Mouse (Mus musculus): Measurements from ENCODE around the gene Mcm3.
A peak's percentile ranks its signal among the peaks of the same experiment; 100 is the strongest.

The Mcm3 gene

DNA sequence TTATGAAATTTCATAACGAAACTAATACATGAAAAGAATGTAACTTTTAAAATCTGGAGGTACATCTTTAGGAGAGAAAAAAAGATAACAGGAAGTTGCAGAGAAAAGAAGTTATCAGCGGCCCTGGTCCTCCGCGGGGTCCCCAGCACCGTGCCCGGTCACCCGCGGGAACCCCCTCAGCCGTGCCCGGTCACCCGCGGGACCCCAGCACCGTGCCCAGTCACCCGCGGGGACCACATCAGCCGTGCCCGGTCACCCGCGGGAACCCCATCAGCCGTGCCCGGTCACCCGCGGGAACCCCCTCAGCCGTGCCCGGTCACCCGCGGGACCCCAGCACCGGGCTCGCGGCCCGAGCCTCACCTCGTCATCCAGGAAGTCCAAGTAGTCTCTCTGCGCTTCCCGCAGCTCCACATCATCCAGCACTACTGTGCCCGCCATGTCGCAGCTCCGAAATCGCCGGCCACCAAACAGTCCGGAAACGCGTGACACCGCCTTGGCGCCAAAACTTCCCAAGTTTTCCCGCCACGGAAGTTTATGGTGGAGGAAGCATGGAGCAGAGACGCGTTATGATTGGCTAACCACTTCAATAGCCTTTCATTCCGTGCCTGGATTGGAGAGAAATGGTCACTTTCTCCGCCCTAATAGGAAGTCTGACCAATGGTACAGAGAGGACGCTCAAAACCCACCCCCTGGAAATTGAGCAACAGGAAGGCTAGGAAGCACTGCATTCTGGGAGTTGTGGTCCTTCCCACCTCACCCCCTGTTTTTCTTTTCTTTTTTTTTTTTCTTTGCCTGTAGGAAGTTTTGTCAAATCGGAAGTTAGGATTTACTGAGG is at the start of gene Mcm3:
Gene Mcm3, minus strand, starts transcription at position 542 of the 835 bp plus-strand sequence.
- peak; percentile 95 for DNase-seq

- no peak for DNase-seq
Observed at GRCm38 (mm10) chr1:20868036-20868435, 47.9 kb upstream of the Mcm3 start.

DNA sequence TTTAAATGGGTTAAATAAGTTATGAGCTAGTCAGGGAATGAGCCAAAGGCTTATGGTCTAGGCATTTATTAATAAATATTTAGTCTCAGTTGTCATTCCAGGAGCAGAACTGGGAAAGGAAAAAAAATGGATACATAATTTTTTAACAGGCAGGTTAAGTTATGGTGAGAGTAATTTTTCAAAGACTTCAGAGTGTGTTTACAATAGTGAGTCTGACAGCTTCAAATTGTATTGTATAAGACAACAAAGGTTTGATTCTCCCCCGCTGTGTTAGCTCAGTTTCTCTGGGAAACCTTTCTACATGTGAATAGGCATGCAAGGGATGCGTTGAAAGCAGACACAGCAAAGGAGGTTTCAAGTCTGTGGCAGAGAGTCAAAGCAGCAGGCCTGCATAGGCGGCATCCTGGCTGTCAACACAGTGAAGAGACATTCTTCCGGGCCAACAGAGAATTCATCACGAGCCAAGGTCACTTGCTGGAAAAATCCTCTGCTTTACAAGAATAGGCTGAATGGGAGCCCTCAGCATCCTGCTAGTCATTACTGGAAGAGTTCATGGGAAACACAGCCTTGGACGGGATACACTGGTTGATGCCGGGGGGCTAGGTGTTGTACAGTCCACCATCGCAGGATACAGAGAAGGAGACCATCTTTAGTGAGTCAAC is 47.3 kb upstream of the Mcm3 start:
- no peak for DNase-seq

- peak; percentile 2 for DNase-seq
Observed at GRCm38 (mm10) chr1:20863452-20864172, 43.5 kb upstream of the Mcm3 start.

GRCm38 (mm10) chr1:20861865-20862264 is 41.8 kb upstream of the Mcm3 start:
- no peak for DNase-seq

- DNase-seq = no peak
Observed at GRCm38 (mm10) chr1:20860775-20861174, 40.7 kb upstream of the Mcm3 start.

DNA sequence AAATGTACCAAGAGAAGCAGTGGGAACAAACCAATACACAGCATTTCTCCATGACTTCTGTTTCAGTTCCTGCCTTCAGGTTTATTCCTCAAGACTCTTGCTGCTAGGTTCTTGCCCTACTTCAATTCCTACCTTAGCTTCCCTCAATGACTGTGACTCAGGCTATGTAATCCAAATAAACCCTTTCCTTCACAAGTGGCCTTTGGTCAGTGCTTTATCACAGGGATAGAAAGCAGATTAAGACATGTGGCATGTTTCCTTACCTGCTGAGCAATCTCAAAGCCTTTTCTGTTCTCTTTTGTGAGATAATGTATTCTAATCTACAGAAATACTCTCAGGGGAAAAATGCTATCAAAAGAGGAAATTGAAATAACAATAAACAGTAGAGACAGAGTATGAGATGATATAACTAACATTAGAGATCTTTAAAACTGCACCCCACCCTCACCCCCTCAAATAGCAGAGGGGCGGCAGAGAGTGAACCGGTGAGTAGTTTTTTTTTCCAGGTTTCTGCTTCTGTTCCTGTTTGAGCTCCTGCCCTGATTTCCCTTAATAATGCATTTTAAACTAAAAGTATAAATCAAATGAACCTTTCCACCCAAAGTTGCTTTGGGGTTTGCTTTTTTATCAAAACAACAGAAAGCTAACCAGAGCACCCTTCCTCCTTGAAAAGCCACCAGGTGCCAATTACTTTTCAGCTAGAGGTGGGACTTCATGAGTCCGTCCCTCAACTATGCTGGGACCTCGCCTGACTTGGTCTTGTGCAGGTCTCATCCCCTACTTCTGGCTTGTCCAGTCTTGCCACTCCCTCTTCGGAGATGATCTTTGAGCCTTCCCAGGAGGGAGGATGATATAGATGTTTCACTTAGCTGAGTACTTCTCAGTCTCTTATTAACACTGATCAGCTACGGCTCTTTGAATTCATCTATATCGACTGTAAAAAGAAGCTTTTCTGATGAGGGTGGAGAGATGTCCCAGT is 37.1 kb upstream of the Mcm3 start:
- DNase-seq = no peak

- no peak for DNase-seq
Observed at GRCm38 (mm10) chr1:20839911-20840310, 19.8 kb upstream of the Mcm3 start.

DNA sequence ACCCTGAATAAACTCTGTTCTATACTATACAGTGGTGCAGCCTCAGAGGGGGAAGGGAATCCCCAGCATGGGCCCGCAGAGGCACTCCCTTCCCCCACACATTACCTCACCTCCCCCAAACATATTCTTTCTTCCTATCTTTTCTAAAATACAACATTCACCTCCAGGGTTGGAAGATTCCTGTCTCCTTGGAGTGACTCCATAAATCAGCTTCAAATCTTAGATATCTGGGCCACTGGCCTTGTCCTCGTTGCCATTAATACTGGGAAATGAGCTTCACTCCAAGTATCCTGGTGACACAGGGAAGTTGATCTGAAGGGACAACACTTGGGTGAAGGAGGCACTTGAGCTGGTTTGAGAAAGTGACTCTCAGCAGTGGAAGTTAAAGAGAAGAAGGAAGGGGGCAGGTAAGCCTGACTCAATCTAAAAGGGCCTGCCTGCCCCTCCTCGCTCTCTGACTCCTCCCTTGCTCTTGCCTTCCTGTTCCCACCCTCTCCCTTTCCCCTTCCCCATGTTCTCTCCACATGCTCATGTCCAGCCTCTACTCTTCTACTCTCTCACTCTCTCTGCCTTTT is 16.5 kb upstream of the Mcm3 start:
- DNase-seq = no peak

DNA sequence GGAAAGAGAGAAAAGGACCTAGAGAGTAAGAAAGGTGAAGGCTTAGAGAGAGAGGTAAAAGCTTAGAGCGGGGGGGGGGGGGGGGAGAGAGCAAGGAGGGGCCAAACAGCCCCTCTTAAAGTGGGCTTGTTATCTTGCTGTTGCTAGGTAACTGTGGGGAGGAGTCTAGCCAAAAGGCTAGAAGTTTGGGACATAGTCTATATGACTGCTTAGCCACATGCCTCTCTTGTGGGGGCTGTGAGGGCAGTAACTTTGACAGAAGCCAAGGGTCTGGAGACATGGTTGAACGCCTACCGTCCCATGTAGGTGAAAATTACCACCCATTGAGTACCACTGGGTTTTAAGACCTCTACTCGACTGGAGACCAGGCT is 13.0 kb upstream of the Mcm3 start:
- DNase-seq = no peak

GRCm38 (mm10) chr1:20832473-20833140 is 12.5 kb upstream of the Mcm3 start:
- DNase-seq = no peak

GRCm38 (mm10) chr1:20830546-20830945 is 10.4 kb upstream of the Mcm3 start:
- no peak for DNase-seq

GRCm38 (mm10) chr1:20828061-20828460 is 7.9 kb upstream of the Mcm3 start:
- DNase-seq = no peak

DNA sequence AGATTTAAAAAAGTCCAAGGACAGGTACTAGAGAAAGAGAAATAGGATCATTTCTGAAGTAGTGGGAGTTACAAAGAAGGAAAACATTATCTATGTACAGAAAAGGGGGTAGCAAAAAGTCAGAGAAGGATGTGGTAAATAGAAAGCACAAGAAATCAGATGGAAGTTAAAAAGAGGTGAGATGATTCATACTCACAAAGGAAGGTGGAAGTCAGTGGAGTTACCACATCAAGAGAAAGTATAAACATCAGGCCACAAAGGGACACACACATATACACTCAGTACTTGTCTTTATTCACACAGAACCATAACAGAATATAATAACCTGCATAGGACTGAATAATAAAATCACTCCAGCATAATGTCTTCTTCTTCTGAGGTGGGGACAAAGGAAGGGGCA is 4.9 kb upstream of the Mcm3 start:
- DNase-seq = no peak

- no peak for DNase-seq
Observed at GRCm38 (mm10) chr1:20823906-20824305, 3.8 kb upstream of the Mcm3 start.

DNA sequence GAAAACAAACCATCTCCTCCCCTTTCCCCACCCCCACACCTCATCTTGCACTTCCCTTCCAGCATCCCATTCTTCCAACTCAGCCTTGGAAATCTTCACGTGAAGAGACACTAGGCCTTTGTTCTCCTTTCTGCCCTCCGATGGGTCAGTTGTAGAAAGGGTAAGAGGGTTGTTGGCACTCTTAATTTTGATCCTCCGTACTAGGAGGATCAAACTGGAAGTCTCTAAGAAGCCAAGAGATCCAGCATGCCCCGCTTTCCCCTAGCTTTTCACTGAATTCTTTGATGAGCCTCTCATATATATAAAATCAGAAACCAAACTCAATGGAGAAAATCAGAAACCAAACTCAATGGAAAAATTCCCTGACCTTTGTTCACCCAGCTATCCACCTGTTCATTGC is 3.4 kb upstream of the Mcm3 start:
- no peak for DNase-seq

DNA sequence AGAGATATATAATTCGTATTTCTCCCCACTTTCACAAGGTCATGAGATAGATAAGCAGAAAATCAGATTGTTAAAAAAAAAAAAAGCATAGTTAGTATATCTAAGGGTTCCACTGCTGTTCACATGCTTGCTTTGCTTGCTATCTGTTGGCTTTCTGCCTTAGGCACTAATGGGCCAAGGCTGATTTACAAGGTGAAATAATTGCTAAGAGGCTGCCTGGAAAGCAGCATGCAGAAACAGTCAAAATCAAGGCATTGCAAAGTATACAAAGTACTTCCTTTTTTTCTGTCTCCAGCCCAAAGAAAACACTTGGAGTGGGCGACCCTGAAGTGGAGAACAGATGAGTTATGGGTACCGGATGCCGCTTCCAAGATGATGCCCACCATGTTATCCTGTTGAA is 847 bp upstream of the Mcm3 start:
- DNase-seq = no peak

DNA sequence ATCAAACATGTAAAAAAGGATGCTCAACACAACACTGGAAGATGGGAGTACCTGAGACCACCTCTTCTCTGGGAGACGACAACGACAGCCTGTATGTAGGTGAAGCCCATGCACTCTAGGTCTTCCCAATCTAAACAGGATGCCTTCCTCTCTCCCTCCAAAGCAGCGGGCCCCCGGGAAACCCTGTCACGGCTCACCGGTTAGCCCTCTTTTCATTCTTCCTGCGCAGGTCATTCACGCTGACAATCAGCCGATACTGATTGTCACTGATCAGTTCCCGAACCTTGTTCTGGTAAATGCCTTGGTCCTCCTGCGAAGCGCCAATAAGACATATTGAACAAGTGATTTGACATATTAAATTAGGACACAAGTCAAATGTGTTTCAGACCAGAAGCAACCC is 2.5 kb downstream of the Mcm3 start:
- DNase-seq = no peak

DNA sequence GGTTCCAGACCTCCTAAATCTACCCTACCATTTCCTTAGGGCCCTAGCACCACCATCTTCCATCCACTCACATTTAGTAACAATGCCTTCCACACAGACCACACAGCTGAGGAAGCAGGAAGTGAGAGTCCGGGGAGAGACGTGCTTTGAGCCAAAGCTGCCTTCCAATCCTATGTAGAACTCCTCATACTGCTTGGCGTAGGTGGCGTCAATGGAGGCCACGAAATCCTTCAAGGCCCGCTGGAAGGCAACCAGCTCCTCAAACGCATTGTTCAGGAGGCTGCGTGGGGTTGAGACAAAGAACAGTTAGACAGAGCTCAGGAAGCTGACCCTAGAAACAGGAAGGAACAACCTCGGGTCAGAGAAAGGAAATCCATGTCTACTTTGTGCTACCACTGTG is 2.9 kb downstream of the Mcm3 start:
- DNase-seq = no peak

- no peak for DNase-seq
Observed at GRCm38 (mm10) chr1:20814521-20814920, 5.6 kb downstream of the Mcm3 start.

DNA sequence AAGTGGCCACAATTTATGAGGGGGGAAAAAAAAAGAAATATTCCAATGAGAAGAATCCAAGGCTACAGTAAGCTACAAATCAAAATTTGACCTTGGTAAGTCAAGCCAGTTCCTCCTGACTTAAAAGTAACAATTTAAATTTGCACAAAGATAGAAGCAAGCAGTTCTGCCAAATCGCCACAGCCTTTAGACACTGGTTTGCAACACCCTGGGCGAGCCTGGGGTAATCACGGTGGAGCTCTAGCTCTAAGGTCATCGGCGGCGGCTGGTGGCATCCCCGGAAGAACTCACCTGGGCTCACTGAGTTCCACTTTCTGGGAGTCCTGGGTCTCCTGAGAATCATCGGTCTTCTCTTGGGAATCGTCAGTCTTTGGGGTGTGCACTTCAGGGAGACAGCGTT is 15.6 kb downstream of the Mcm3 start:
- no peak for DNase-seq

Data from kidney, adult 11 months (tissue).